Mouse (Mus musculus) layer of hippocampus, adult 11-12 months (tissue): ENCODE measurements around the gene Cops4.
A peak's percentile ranks its signal among the peaks of the same experiment; 100 is the strongest.

Source experiments
- DNase-seq: peaks from one replicate; pipeline ENCODE4 v3.0.0; 2022; ENCODE audit warnings: low spot score

The Cops4 gene

GRCm38 (mm10) chr5:100518049-100519026, at the start of gene Cops4:
TSS of gene Cops4 (plus strand) at chr5:100518309.
- DNase-seq = peak; percentile 97

DNA sequence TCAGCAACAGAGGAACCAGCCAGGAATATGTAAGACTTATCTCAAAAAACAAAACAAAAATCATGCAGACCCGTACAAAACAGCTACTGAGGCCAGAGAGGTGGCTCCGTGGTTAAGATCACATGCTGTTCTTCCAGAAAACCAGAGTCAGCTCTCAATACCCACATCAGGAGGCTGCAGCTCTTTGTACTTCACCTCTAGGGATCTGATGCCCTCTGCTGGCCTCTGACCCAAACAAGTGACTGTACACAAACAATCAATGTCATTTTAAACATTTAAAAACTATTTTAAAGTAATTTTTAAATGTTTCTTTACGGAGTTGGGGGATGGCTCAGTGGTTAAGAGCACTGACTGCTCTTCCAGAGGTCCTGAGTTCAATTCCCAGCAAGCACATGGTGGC, 41.8 kb upstream of the Cops4 start:
- DNase-seq = no peak

- DNase-seq = no peak
Observed at GRCm38 (mm10) chr5:100477604-100478003, 40.5 kb upstream of the Cops4 start.

GRCm38 (mm10) chr5:100483569-100483968, 34.5 kb upstream of the Cops4 start:
- no peak for DNase-seq

DNA sequence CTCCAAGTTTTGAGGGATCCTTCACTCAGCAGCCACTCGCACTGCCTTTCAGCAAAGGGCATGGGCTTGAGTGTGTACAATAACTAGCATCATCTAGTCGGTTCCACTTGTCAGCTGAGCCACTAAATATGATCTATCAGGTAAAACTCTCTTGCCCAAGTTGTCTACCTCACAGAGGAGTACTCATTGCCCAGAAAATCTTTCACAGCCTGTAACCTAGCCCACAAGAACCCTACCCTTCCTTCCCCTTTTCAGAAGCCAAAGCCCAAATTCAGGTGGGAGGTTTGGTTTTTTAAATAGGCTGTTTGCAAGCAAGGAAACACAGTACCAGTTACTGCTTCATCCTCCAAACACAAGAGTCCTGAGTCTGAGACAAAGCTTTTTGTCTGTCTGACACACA, 31.0 kb upstream of the Cops4 start:
- DNase-seq = no peak

DNA sequence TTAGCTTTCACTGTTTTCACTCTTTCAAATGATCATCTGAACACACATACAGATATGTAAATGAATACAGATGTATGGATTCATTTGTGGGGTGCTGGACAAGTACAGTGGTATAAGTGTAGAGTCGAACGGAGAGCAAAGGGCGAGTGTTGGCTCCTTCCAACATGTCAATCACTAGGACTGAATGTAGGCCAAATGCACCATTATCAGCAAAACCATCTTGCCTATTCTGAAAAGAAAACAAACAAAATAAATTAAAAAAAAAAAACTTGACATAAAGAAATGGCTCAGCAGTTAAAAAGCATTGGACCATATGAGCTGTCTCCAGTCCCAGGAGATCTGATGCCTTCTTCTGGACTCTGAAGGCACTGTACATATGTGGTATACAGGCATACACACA, 29.9 kb upstream of the Cops4 start:
- no peak for DNase-seq

DNA sequence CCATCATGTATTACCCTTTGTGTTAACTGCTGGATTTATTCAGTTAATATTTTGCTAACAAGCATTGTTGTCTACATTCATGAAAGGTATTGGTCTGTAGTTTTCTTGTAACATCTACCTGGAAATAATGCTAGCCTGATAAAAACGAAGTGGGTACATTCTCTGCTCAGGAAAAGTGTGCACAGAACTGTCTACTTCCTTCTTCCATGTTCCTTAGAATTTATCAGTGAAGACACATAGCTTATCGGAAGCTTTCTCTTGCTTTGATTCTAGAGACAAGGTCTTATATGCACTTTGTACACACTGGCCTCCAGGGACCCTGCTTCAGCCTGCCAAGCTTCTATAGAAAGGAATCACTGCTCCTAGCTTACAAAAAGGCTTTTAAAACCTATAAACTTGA, 28.8 kb upstream of the Cops4 start:
- DNase-seq = no peak

GRCm38 (mm10) chr5:100491704-100492103, 26.4 kb upstream of the Cops4 start:
- no peak for DNase-seq

- DNase-seq = peak; percentile 68
Observed at GRCm38 (mm10) chr5:100498436-100499180, 19.5 kb upstream of the Cops4 start.

- DNase-seq = no peak
Observed at GRCm38 (mm10) chr5:100499243-100499642, 18.9 kb upstream of the Cops4 start.

DNA sequence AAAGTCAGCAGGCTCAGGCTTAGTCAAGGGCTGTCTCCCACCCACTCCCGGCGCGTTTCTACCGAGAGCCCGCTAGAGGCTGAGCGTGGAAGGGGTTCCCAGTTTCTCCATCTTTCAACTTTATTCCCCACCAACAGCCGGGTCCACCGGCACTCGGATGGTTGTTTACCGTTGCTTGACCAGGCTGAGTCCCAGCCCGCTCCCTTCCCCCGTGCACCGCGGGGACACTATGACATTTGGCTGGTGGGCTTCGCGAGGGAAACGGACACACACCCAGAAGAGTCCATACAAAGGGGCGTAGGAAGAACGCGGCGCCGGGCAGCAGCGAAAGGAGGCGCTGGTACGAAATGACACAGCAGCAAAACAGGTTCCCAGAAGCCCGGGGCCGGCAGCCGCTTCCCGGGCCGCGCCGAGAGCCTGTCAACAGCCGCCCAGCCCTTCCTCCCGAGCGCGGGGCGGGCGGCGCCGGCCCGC, 18.2 kb upstream of the Cops4 start:
- DNase-seq = peak; percentile 26

- DNase-seq = peak; percentile 91
Observed at GRCm38 (mm10) chr5:100500458-100500961, 17.6 kb upstream of the Cops4 start, which contains the start of gene Lin54. TSS of gene Lin54 (minus strand) at chr5:100500639.

- no peak for DNase-seq
Observed at GRCm38 (mm10) chr5:100501267-100501666, 16.8 kb upstream of the Cops4 start.

GRCm38 (mm10) chr5:100509247-100509646, 8.9 kb upstream of the Cops4 start:
- DNase-seq = no peak

- no peak for DNase-seq
Observed at GRCm38 (mm10) chr5:100512576-100512975, 5.5 kb upstream of the Cops4 start.

GRCm38 (mm10) chr5:100519027-100519411, 910 bp downstream of the Cops4 start:
- DNase-seq = peak; percentile 24

- DNase-seq = no peak
Observed at GRCm38 (mm10) chr5:100520223-100520622, 2.1 kb downstream of the Cops4 start.

DNA sequence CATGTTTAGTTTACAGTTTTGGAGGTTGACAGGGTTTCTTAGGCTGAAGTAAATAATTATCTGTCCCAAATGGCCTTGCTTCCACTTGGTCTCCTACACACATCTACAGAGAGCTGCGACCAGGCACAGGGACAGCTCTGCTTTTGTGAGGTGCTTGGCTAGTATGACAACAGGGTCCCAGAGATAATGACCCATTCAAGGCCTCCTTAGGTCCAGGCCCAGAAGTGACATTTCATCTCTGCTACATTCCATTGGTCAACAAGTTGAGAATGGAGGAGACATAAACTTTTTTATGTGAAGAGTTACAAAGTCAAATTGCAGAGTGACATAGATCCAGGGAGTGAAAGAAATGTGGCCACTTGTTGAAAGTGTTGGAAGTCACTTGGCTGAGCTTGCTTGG, 5.2 kb downstream of the Cops4 start:
- DNase-seq = no peak

DNA sequence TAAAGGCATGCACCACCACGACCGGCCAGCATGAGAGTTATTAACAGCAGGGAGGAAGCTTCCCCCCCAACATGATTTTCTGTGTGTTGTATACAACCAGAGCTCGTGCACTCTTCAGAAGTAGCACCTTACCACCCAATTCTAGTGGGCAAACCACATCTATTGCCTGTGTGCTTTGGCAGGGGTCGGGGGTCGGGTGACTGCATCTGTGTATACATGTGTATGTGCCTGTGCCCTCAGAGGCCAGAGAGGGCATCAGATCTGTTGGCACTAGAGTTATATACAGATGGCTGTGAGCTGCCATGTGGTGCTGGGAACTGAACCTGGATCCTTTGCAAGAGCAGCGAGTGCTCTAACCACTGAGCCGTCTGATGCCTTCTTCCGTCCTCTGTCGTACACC, 6.8 kb downstream of the Cops4 start:
- DNase-seq = no peak

DNA sequence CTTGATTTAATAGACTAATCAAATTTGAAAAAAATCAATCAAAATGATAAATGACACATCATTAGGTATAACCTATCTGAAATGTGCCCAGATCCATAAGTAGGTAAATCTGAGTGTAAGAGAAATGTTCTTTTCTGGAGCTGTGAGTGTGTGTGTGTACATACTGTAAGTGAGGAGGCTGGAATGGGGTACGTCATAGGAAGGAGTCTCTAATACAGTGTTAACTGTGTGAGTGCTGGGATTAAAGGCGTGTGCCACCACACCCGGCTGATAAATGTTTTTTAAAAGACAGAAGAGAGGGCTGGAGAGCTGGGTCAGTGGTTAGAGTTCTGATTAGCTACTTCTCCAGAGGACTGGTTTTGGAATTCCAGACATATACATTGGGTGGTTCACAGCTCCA, 7.5 kb downstream of the Cops4 start:
- DNase-seq = no peak

DNA sequence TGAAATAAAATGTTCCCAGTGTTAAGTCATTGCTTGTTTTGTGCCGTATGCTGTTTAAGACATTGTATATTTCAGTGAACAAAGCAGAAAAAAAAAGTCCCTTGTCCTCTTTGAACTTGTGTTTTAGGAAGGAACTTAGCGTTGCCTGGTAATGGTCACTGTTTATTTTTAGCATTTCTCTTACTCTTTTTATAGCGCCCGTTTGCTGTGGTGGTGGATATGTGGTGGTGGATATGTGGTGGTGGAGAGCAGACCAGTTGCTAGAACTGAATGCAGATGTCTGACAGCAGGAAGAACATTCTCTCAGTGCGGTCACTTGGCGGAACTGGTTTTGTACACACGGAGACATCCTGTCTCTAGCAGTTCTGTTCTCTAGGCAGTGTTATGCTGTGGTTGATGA, 8.1 kb downstream of the Cops4 start:
- DNase-seq = peak; percentile 55

DNA sequence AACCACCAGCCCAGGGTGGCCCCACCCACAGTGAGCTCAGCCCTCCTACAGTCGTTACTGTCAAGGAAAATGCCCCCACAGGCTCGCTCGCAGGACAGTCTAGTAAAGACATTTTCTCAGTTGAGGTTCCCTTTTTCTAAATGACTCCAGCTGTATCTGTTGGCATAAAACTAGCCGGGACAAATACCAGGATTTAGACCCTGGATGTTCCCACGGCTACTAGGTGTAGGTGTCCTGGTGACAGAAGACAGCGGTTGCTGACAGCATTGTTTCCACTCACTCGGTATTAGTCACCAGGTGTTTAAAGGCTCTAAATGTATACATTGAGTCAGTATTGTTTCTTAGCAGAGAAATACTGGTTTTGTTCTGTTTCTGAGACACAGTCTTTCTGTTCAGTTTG, 17.7 kb downstream of the Cops4 start:
- no peak for DNase-seq

DNA sequence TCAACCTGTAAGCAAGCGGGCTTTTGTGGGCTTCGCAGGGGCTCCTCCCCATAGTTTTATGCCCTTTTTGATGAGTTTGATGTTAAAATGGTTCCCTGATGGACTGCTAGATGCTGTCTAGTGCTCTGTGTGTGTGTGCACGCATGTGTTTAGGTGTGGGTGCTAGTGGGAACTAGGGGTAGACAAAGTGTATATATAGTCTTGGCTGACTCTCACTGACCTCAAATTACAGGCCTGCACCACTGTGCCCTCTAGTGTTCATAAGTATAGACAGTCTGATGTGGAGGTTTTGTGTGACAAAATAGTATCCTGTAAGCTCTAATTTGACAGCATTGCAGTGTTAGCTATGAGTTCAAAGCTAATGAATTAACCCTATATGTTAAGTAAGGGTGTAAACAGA, 18.5 kb downstream of the Cops4 start:
- DNase-seq = peak; percentile 17
